Mouse (Mus musculus) kidney, embryonic 16.5 days (tissue): ENCODE measurements around the gene Pcgf6. TPM values are rescaled to one million over a fixed set of nuclear protein-coding genes. Genes with fewer than 3 reads are reported as not detected.
A peak's percentile ranks its signal among the peaks of the same experiment; 100 is the strongest.

Experiments
- ATAC-seq: fragments of 200-750 bp; cut with Nextera tagmentation; 2 replicates; pipeline ENCODE4 v1.8.0; 2017; ENCODE audit warnings: moderate TSS enrichment; ENCODE audit not compliant: low FRiP score, low TSS enrichment
- H3K27ac ChIP-seq: fragments of 300-500 bp; sonication (generic); 2 replicates; pipeline ENCODE4 v1.5.1; 2014; ENCODE audit warnings: low read length
- H3K27me3 ChIP-seq: fragments of 300-500 bp; sonication (generic); 2 replicates; pipeline ENCODE4 v1.6.1; 2014; ENCODE audit warnings: low read length, control low read depth, mixed read lengths; ENCODE audit not compliant: insufficient read depth
- H3K36me3 ChIP-seq: fragments of 300-500 bp; sonication (generic); 2 replicates; pipeline ENCODE4 v1.6.1; 2014; ENCODE audit warnings: low read length, control low read depth, mixed read lengths; ENCODE audit not compliant: insufficient read depth
- H3K4me1 ChIP-seq: fragments of 300-500 bp; sonication (generic); 2 replicates; pipeline ENCODE4 v1.6.1; 2014; ENCODE audit warnings: low read length, control low read depth, mixed read lengths; ENCODE audit not compliant: insufficient read depth
- H3K4me2 ChIP-seq: fragments of 300-500 bp; sonication (generic); replicated peaks from 2 replicates; pipeline ENCODE4 v1.6.1; 2014; ENCODE audit warnings: low read depth, low read length
- H3K4me3 ChIP-seq: fragments of 300-500 bp; sonication (generic); 2 replicates; pipeline ENCODE4 v1.5.1; 2014; ENCODE audit warnings: mild to moderate bottlenecking, low read length
- H3K9ac ChIP-seq: fragments of 300-500 bp; sonication (generic); replicated peaks from 2 replicates; pipeline ENCODE4 v1.6.1; 2014; ENCODE audit warnings: low read length
- H3K9me3 ChIP-seq: fragments of 300-500 bp; sonication (generic); 2 replicates; pipeline ENCODE4 v1.6.1; 2016; ENCODE audit warnings: low read length, control low read depth
- WGBS: fragments of 180-500 bp; shearing (Covaris S2); extraction: QIAGEN DNeasy Blood & Tissue Kit; methylation state at CpG from one replicate; pipeline ENCODE4 v1.1.7; 2014; 5-methylcytosine and 5-hydroxymethylcytosine counted together
- polyA plus RNA-seq: library from polyadenylated mRNA; unstranded; fragments of >200 nt; fragmentation: Nextera tagmentation; extraction: Ambion mirVana; gene quantifications from 2 replicates; pipeline ENCODE4 v1.2.1, GENCODE M21; 2015

Pcgf6 gene
- polyA plus RNA-seq, 1 experiment from 2014 or later: 20.2 TPM

DNA sequence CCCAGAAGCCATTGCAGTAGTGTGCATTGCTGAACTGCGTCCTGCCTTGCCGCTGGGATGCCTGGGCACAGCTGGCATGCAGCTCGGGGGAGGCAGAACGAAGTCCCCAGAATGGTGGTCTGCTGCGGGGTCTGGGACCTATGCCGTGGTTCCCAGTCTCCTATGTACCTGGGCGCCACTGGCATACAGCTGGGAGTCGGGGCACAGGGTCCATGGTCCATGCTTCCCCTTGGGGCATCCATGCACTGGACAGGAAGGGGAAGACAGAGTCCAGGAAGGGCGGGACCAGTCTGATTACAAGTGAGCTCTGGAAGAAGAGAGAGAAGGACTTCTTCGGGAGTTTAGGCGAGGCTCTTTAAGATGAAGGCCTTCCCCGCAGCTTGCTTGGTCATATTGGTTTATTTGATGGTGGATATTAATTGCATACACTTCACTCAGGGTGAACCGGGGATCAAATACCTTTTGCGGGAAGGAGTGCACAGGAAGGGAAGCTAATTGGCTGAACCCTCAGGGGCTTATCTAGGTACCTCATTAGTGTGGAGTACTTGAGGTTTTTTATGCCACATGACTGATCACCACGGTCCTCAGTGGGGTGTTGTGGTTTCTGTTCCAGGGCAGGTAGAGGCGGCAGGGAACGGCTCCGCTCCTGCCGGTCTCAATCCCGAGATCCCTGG is 61.1 kb downstream of the Pcgf6 start:
- 0 out of 2 replicates have a peak overlapping the region, but pooled peaks have one; percentile 10 for H3K4me2 ChIP-seq
- H3K9ac ChIP-seq: 0 out of 2 replicates have a peak overlapping the region, but pooled peaks have one; percentile 22
- peaks cover 36% of the 10 kb centered on the region for H3K4me1 ChIP-seq
- 61% methylated on average over 20 of the region's 20 CpGs for WGBS
- no peak overlapping the region for H3K4me3 ChIP-seq
- no peaks in the 10 kb centered on the region for H3K36me3 ChIP-seq
- no peaks in the 10 kb centered on the region for H3K9me3 ChIP-seq
- ATAC-seq: no peak; the same call in 1 of the 2 replicates
- no peaks in the 10 kb centered on the region; the same call in 1 of the 2 replicates for H3K27me3 ChIP-seq
- H3K27ac ChIP-seq: peak overlapping the region; percentile 89

DNA sequence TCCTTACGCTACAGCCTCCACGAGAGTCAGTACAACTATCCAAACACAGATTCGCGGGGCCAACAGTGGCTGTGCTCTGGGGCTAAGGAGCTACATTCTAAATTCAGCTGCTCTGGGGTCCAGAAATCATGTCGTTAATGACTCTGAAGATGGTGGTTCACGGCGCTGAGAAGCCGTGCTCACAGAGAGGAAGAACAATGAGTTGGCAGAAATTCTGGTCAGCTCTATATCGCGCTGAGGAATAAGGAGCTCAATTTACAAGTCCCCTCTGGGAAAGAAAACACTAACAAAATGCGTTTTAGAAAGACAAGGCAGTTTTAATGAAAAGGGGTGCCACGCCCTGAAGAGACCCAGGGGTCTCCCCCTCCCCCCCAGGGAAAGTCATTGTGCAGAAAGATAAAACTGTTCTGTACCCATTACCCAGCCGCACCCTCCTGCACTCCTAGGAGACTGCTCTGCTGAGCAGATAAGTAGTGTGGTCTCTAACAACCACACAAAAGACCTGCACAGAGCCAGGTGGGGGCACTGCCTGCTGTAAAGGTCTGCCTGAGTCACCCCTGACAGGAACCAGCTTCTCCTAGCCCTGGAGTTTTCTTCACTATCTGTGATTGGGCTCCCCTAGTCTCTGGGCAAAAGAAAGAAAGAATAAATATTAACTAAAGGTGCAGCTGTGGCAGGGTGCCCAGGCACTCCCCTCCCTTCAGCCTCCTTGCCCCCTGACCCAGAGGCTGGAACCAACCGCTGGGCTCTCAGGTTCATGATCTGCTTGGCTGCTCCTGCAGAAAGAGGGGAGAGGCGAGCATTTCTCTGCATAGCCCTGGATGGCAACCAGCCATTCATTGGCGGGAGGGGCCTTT is 62.2 kb downstream of the Pcgf6 start:
- Histone ChIP-seq H3K4me3 (no peak overlapping the region), H3K27me3 (no peaks in the 10 kb centered on the region; the same call in 1 of the 2 replicates), H3K9ac (peak overlapping the region; percentile 20; the same call in 1 of the 2 replicates), H3K4me2 (peak overlapping the region; percentile 27), H3K36me3 (no peaks in the 10 kb centered on the region), H3K9me3 (no peaks in the 10 kb centered on the region), H3K4me1 (peaks cover 44% of the 10 kb centered on the region), H3K27ac (peak overlapping the region; percentile 89)
- WGBS: 23% methylated on average over 16 of the region's 16 CpGs
- peak; percentile 95 for ATAC-seq

DNA sequence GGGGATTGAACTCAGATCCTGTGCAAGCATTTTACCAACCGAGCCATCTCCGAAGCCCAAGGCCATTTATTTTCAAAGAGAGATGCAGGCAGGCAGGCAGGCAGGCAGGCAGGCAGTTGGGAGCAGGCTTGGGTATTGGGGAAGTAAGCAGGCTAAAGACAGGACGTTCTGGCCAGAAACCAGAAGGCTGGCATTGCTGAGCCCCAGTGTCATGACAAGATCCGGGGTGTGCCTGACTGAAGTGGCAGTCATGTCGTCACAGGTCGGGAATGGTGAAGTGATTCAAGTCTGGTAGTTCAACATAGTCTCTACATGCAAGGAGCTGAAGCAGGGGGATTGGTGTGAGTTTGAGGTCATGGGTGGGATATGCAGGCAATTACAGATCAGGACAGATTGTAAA is 63.1 kb downstream of the Pcgf6 start:
- Histone ChIP-seq H3K4me2 (no peak overlapping the region), H3K27ac (peak overlapping the region; percentile 89), H3K4me1 (peaks cover 52% of the 10 kb centered on the region), H3K9ac (no peak overlapping the region), H3K36me3 (no peaks in the 10 kb centered on the region), H3K27me3 (no peaks in the 10 kb centered on the region; the same call in 1 of the 2 replicates), H3K4me3 (no peak overlapping the region), H3K9me3 (no peaks in the 10 kb centered on the region)
- 68% methylated on average over 6 of the region's 6 CpGs for WGBS
- ATAC-seq: no peak

DNA sequence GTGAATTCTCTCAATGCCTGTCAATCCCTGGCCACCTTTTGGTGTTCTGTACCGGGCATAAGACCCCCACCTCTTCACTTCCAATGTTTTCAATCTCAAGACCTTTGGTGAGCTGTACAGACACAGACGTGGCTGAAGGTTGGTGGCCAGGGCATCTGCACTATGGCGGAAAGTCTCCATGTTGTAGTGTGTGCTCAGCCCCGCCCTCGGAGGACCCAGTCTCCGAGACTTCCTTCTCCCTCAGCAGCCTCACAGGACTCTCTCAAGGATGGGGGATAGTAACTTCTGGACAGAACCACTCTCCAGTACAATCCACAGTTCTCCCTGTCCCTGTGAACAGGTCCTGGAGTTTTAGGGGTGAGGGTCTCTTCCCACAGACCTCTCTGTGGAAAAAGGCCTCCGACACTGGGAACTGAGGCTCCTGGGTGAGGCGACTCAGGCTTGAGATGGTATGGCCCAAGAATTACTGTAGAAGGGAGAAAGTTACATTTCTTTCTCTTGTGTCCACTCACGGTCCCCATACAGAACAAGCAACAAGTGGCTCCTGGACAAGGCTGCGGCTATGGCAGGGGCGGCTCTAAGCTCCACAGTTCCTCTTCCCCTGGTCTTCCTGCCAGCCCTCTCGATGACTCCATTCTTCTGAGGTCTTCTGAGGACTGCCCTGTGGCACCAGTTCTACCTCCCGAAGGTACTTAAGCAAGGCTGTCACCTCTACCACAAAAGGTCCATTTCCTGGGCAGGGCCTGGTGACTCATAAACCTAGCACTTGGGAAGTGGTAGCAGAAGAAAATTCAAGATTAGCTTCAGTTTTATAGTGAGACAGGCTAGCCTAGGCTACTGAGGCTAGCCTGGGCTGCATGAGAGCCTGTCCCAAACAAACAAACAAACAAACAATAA is 65.7 kb downstream of the Pcgf6 start:
- Histone ChIP-seq H3K4me3 (no peak overlapping the region), H3K9me3 (no peaks in the 10 kb centered on the region), H3K27me3 (no peaks in the 10 kb centered on the region; the same call in 1 of the 2 replicates), H3K9ac (no peak overlapping the region), H3K4me2 (no peak overlapping the region), H3K27ac (no peak overlapping the region), H3K4me1 (peaks cover 52% of the 10 kb centered on the region), H3K36me3 (no peaks in the 10 kb centered on the region)
- no peak for ATAC-seq
- 75% methylated on average over 13 of the region's 13 CpGs for WGBS

DNA sequence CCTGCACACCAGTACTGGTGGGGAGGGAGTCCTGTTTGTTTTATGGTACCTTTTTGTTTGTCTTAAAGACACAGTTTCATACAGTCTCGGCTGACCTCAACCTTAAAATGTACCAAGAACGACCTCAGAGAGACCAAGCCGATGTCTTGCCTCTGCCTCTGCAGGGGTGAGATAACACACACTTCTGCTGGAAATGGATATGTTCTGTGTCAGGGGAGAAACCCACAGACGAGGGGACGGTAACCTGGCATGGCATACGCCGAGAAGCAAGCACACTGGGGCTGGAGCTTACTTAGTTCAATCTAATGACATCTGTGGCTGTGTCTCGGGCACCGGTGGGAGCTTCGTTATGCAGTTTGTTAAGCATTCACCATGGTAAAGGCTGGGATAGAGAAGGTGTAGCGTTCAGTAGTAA is 66.7 kb downstream of the Pcgf6 start:
- Histone ChIP-seq H3K4me2 (peak overlapping the region; percentile 28; the same call in 1 of the 2 replicates), H3K9me3 (no peaks in the 10 kb centered on the region)
- WGBS: 28% methylated on average over 11 of the region's 11 CpGs

More for the DNA sequence above, 66.7 kb downstream of the Pcgf6 start:
- no peak for ATAC-seq
- Histone ChIP-seq H3K36me3 (no peaks in the 10 kb centered on the region), H3K9ac (0 out of 2 replicates have a peak overlapping the region, but pooled peaks have one; percentile 10), H3K27ac (peak overlapping the region; percentile 78), H3K27me3 (no peaks in the 10 kb centered on the region), H3K4me3 (no peak overlapping the region), H3K4me1 (peaks cover 42% of the 10 kb centered on the region)

Other genes with a start within 250 kb of the Pcgf6 start
- gene Ina, start 36.2 kb downstream of the Pcgf6 start, polyA plus RNA-seq: 0.71 and 2.1 TPM in 2 replicates
- 77.5 and 89.4 TPM in 2 replicates for gene Nt5c2, start 35.8 kb downstream of the Pcgf6 start, polyA plus RNA-seq
- 4.3 and 4.5 TPM in 2 replicates for gene Taf5, start 16.8 kb upstream of the Pcgf6 start, polyA plus RNA-seq
- gene Usmg5, start 39.7 kb upstream of the Pcgf6 start, polyA plus RNA-seq: 1,146 and 1,154 TPM in 2 replicates
- 9.3 and 10.3 TPM in 2 replicates for gene Pdcd11, start 39.9 kb upstream of the Pcgf6 start, polyA plus RNA-seq
- 8.5 and 8.7 TPM in 2 replicates for gene Calhm2, start 87.4 kb upstream of the Pcgf6 start, polyA plus RNA-seq
- gene Calhm1, start 93.3 kb upstream of the Pcgf6 start, polyA plus RNA-seq: not detected in 2 replicates
- not detected in 2 replicates for gene Calhm3, start 106.9 kb upstream of the Pcgf6 start, polyA plus RNA-seq
- gene Neurl1a, start 127.9 kb upstream of the Pcgf6 start, polyA plus RNA-seq: 5.5 and 6.0 TPM in 2 replicates